Mouse (Mus musculus) heart, postnatal 0 days (tissue): ENCODE measurements around the gene Mllt1.

Source experiments
- CTCF ChIP-seq: IDR thresholded peaks from 2 replicates; pipeline ENCODE4 v1.5.1; 2016; ENCODE audit warnings: antibody characterized with exemption, control low read depth, low read depth
- EP300 ChIP-seq: IDR thresholded peaks from 2 replicates; pipeline ENCODE4 v1.6.1; 2016; ENCODE audit warnings: antibody characterized with exemption, low read depth

- TF ChIP-seq CTCF (no peak), EP300 (no peak)
Observed at GRCm38 (mm10) chr17:56933395-56933794, 1.8 kb downstream of the Mllt1 start.
